Mouse (Mus musculus): Measurements from ENCODE around the gene Gm36176. TPM values are rescaled to one million over a fixed set of nuclear protein-coding genes. Genes with fewer than 3 reads are reported as not detected.

Gm36176 gene
- total and polyA plus RNA-seq, 3 experiments = not detected

DNA sequence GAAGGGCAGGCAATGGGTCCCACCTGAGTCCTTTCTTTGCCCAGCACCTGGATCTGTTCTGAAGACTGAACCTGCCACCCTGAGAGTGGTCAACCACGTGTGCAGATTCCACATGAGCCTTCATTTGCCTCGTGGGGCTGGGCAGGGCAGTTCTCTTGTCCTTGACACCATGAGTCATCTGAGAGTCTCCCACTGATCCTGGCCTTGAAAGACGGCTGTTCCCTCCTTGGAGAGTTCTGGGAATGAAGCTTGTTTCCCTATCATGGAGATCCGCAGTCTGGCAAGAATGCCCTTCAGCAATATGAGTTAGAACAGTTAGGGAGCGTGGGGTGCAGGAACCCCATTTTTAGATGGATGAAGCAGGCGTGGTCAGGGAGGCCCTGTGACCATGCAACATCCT is 7.6 kb upstream of the Gm36176 start:
- H3K4me1 ChIP-seq (ENCODE audit: control insufficient read depth, insufficient read depth, low read length) = no peaks in the 10 kb centered on the region
- H3K9ac ChIP-seq (ENCODE audit: low read depth, low read length) = no peak overlapping the region
- WGBS = 64% methylated on average over 6 of the region's 6 CpGs
- H3K27ac ChIP-seq = no peak overlapping the region
- H3K79me2 ChIP-seq (replicated peaks; ENCODE audit: control insufficient read depth, insufficient read depth, low read length) = no peaks in the 10 kb centered on the region
- no peak overlapping the region for H3K4me3 ChIP-seq
- no peak for TF ChIP-seq POLR2A (IDR thresholded peaks at IDR 0.05; ENCODE audit: insufficient read depth, low read depth, low read length)
- TF ChIP-seq EP300 (IDR thresholded peaks at IDR 0.05; ENCODE audit: insufficient read depth, low read depth, low read length) = no peak
- DNase-seq = no peak
- intact Hi-C loops (cut with DNase I) = no loop called here
- no peaks in the 10 kb centered on the region for H3K36me3 ChIP-seq (ENCODE audit: control insufficient read depth, insufficient read depth, low read length)
- no peaks in the 10 kb centered on the region for H3K27me3 ChIP-seq (ENCODE audit: control insufficient read depth, insufficient read depth, low read length)

DNA sequence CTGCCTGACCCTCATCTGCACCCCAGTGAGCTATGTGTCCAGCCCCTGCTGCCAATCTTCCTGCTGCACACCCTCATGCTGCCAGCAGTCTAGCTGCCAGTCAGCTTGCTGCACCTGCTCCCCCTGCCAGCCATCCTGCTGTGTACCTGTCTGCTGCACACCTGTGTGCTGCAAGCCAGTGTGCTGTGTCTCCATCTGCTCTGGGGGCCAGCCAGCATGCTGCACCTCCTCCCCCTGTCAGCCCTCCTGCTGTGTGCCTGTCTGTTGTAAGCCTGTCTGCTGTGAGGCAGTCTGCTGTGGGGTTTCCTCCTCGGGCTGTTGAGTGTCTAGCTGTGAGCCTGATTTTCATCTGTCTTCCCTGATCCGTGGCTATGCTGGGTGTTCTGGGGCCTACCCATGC is 358 bp downstream of the Gm36176 start:
- WGBS = 25% methylated on average over 2 of the region's 2 CpGs
- Histone ChIP-seq H3K9ac (ENCODE audit: low read depth, low read length) (no peak overlapping the region), H3K4me1 (ENCODE audit: control insufficient read depth, insufficient read depth, low read length) (no peaks in the 10 kb centered on the region), H3K27me3 (ENCODE audit: control insufficient read depth, insufficient read depth, low read length) (no peaks in the 10 kb centered on the region), H3K27ac (no peak overlapping the region), H3K36me3 (ENCODE audit: control insufficient read depth, insufficient read depth, low read length) (no peaks in the 10 kb centered on the region), H3K4me3 (no peak overlapping the region), H3K79me2 (replicated peaks; ENCODE audit: control insufficient read depth, insufficient read depth, low read length) (no peaks in the 10 kb centered on the region)
- intact Hi-C loops (cut with DNase I) = no loop called here
- TF ChIP-seq EP300 (IDR thresholded peaks at IDR 0.05; ENCODE audit: insufficient read depth, low read depth, low read length) (no peak), POLR2A (IDR thresholded peaks at IDR 0.05; ENCODE audit: insufficient read depth, low read depth, low read length) (no peak), CTCF (IDR thresholded peaks at IDR 0.05) (no peak)
- DNase-seq = no peak

DNA sequence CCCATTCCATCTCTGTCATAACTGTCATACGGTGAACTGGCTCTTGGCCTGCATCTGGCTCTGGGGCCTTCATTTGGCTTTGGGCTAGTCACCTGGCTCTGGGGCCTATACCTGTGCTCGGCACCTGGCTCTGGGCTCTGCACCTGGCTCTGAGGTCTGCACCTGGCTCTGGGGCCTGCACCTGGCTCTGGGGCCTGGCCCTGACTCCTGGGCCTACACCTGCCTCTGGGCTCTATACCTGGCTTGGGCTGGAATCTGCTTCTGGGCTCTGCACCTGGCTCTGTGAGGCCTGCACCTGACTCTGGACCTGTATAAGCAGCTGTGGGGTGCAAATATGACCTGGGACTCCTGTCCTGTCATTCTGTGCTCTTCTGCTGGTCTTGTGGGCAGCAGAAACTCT is 935 bp downstream of the Gm36176 start:
- intact Hi-C loops (cut with DNase I) = no loop called here
- TF ChIP-seq EP300 (IDR thresholded peaks at IDR 0.05; ENCODE audit: insufficient read depth, low read depth, low read length) = no peak
- no peak for TF ChIP-seq CTCF (IDR thresholded peaks at IDR 0.05)
- no peak for TF ChIP-seq POLR2A (IDR thresholded peaks at IDR 0.05; ENCODE audit: insufficient read depth, low read depth, low read length)
- Histone ChIP-seq H3K4me3 (no peak overlapping the region), H3K27me3 (ENCODE audit: control insufficient read depth, insufficient read depth, low read length) (no peaks in the 10 kb centered on the region; the same call in 1 of the 2 replicates), H3K9ac (ENCODE audit: low read depth, low read length) (no peak overlapping the region), H3K36me3 (ENCODE audit: control insufficient read depth, insufficient read depth, low read length) (no peaks in the 10 kb centered on the region), H3K27ac (no peak overlapping the region), H3K4me1 (ENCODE audit: control insufficient read depth, insufficient read depth, low read length) (no peaks in the 10 kb centered on the region), H3K79me2 (replicated peaks; ENCODE audit: control insufficient read depth, insufficient read depth, low read length) (no peaks in the 10 kb centered on the region)
- WGBS = 94% methylated on average over 2 of the region's 2 CpGs
- no peak for DNase-seq

GRCm38 (mm10) chr10:77852559-77852958 is 6.0 kb downstream of the Gm36176 start, which contains the start of gene Gm10318:
Gene Gm10318, plus strand, starts transcription at chr10:77852859.
- no peak for DNase-seq
- Histone ChIP-seq H3K9ac (ENCODE audit: low read depth, low read length) (no peak within 1 kb of the TSS), H3K4me3 (no peak within 1 kb of the TSS), H3K27me3 (ENCODE audit: control insufficient read depth, insufficient read depth, low read length) (no peaks in the 10 kb centered on the region; the same call in 1 of the 2 replicates), H3K4me1 (ENCODE audit: control insufficient read depth, insufficient read depth, low read length) (no peaks in the 10 kb centered on the region), H3K27ac (no peak within 1 kb of the TSS), H3K36me3 (ENCODE audit: control insufficient read depth, insufficient read depth, low read length) (no peaks in the 10 kb centered on the region), H3K79me2 (replicated peaks; ENCODE audit: control insufficient read depth, insufficient read depth, low read length) (no peaks in the 10 kb centered on the region)
- TF ChIP-seq EP300 (IDR thresholded peaks at IDR 0.05; ENCODE audit: insufficient read depth, low read depth, low read length) = no peak
- TF ChIP-seq POLR2A (IDR thresholded peaks at IDR 0.05; ENCODE audit: insufficient read depth, low read depth, low read length) = no peak
- TF ChIP-seq CTCF (IDR thresholded peaks at IDR 0.05) = no peak
- intact Hi-C loops (cut with DNase I) = no loop called here
- 59% methylated on average over 9 of the region's 9 CpGs for WGBS

DNA sequence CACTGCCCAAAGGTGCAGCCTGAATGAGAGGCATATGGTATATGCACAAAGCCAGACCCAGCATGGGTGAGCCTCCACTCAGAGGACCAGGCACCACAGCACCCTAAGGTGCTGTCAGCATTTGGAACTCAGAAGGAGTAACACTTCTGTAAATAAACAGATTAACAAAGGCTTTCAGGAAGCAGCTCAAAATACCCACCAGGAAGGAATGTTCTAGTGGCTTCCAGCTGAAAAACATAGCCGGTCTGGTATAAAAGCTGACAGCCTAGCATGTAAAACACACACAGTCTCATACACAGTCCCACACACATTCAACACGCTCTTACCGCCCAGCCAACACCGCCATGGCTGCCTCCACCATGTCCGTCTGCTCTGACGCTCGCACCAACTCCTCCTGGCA is 15.1 kb downstream of the Gm36176 start, which contains the start of gene Gm3285:
TSS of gene Gm3285 (plus strand) at position 301 of the 400 bp plus-strand sequence.
- no peaks in the 10 kb centered on the region for H3K4me1 ChIP-seq (ENCODE audit: control insufficient read depth, insufficient read depth, low read length)
- H3K27ac ChIP-seq = no peak within 1 kb of the TSS
- no peak within 1 kb of the TSS for H3K9ac ChIP-seq (ENCODE audit: low read depth, low read length)
- DNase-seq = no peak
- no peaks in the 10 kb centered on the region for H3K79me2 ChIP-seq (replicated peaks; ENCODE audit: control insufficient read depth, insufficient read depth, low read length)
- H3K27me3 ChIP-seq (ENCODE audit: control insufficient read depth, insufficient read depth, low read length) = no peaks in the 10 kb centered on the region
- TF ChIP-seq POLR2A (IDR thresholded peaks at IDR 0.05; ENCODE audit: insufficient read depth, low read depth, low read length) (no peak), CTCF (IDR thresholded peaks at IDR 0.05) (no peak), EP300 (IDR thresholded peaks at IDR 0.05; ENCODE audit: insufficient read depth, low read depth, low read length) (no peak)
- H3K4me3 ChIP-seq = no peak within 1 kb of the TSS
- intact Hi-C loops (cut with DNase I) = no loop called here
- H3K36me3 ChIP-seq (ENCODE audit: control insufficient read depth, insufficient read depth, low read length) = no peaks in the 10 kb centered on the region
- 55% methylated on average over 7 of the region's 7 CpGs for WGBS

GRCm38 (mm10) chr10:77864067-77864761 is 17.6 kb downstream of the Gm36176 start:
- TF ChIP-seq EP300 (IDR thresholded peaks at IDR 0.05; ENCODE audit: insufficient read depth, low read depth, low read length) (no peak), CTCF (IDR thresholded peaks at IDR 0.05) (no peak), POLR2A (IDR thresholded peaks at IDR 0.05; ENCODE audit: insufficient read depth, low read depth, low read length) (no peak)
- intact Hi-C loops (cut with DNase I) = no loop called here
- no peak overlapping the region for H3K4me3 ChIP-seq
- peak in 1 of 2 experiments; percentile 10 for DNase-seq
- no peaks in the 10 kb centered on the region for H3K36me3 ChIP-seq (ENCODE audit: control insufficient read depth, insufficient read depth, low read length)
- H3K4me1 ChIP-seq (ENCODE audit: control insufficient read depth, insufficient read depth, low read length) = no peaks in the 10 kb centered on the region
- H3K79me2 ChIP-seq (replicated peaks; ENCODE audit: control insufficient read depth, insufficient read depth, low read length) = no peaks in the 10 kb centered on the region
- H3K27ac ChIP-seq = no peak overlapping the region
- H3K9ac ChIP-seq (ENCODE audit: low read depth, low read length) = no peak overlapping the region
- H3K27me3 ChIP-seq (ENCODE audit: control insufficient read depth, insufficient read depth, low read length) = no peaks in the 10 kb centered on the region
- WGBS = 33% methylated on average over 14 of the region's 14 CpGs

Measured in heart, adult 2 months (tissue).